Mouse (Mus musculus) C2C12 (cell line): Measurements from ENCODE around the gene Sptb.

Source experiments
- CTCF ChIP-seq: IDR thresholded peaks from one replicate; pipeline ENCODE4 v1.5.1; 2011; ENCODE audit not compliant: control insufficient read depth, insufficient read depth, insufficient read length
- FOSL1 ChIP-seq: IDR thresholded peaks from one replicate; pipeline ENCODE4 v1.8.0; 2011; ENCODE audit warnings: mild to moderate bottlenecking, low read length; ENCODE audit not compliant: poor library complexity, insufficient read depth, severe bottlenecking
- MAX ChIP-seq: IDR thresholded peaks from one replicate; pipeline ENCODE4 v1.6.1; 2011; ENCODE audit warnings: mild to moderate bottlenecking, control low read depth
- MYOD1 ChIP-seq: IDR thresholded peaks from one replicate; pipeline ENCODE4 v1.6.1; 2011; ENCODE audit warnings: low read depth; ENCODE audit not compliant: control insufficient read depth, insufficient read length
- MYOG ChIP-seq: IDR thresholded peaks from one replicate; pipeline ENCODE4 v1.6.1; 2011; ENCODE audit not compliant: control insufficient read depth, insufficient read length; ENCODE audit errors: extremely low read depth
- USF1 ChIP-seq: IDR thresholded peaks from one replicate; pipeline ENCODE4 v1.6.1; 2011; ENCODE audit warnings: low read depth, mild to moderate bottlenecking, control low read depth, moderate library complexity

GRCm38 (mm10) chr12:76673794-76674222, 36.5 kb downstream of the Sptb start:
- TF ChIP-seq MYOG (no peak), CTCF (no peak), MAX (no peak), USF1 (no peak), MYOD1 (no peak), FOSL1 (no peak)
